Mouse (Mus musculus): ENCODE results near the gene Tmem200c.

Tmem200c gene

GRCm38 (mm10) chr17:68826323-68826722, at the start of gene Tmem200c:
Gene Tmem200c (plus strand): TSS chr17:68826623.
- DNase-seq (ENCODE audit: low spot score in 2 of 2) = no peak

GRCm38 (mm10) chr17:68793741-68794140, 32.7 kb upstream of the Tmem200c start:
- DNase-seq (ENCODE audit: low spot score in 2 of 2) = no peak

DNA sequence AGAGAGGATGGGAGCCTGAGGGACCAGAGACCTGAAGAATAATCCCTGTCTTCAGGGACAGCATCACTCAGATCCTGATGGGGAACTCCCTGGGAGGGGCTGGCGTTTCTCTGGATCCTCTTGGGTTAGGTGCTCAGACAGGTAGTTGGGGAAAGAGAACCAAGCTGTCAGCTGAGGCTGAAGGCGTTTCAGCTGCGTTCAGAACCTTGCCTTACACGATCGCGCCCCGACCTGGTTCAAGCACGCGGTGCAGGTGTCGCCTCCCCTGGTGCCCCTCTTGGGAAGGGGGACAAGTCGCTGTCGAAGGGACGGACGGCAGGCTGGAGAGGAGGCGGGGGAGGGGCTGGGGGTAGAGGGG, 10.2 kb downstream of the Tmem200c start:
- no peak for DNase-seq (ENCODE audit: low spot score in 2 of 2)

DNA sequence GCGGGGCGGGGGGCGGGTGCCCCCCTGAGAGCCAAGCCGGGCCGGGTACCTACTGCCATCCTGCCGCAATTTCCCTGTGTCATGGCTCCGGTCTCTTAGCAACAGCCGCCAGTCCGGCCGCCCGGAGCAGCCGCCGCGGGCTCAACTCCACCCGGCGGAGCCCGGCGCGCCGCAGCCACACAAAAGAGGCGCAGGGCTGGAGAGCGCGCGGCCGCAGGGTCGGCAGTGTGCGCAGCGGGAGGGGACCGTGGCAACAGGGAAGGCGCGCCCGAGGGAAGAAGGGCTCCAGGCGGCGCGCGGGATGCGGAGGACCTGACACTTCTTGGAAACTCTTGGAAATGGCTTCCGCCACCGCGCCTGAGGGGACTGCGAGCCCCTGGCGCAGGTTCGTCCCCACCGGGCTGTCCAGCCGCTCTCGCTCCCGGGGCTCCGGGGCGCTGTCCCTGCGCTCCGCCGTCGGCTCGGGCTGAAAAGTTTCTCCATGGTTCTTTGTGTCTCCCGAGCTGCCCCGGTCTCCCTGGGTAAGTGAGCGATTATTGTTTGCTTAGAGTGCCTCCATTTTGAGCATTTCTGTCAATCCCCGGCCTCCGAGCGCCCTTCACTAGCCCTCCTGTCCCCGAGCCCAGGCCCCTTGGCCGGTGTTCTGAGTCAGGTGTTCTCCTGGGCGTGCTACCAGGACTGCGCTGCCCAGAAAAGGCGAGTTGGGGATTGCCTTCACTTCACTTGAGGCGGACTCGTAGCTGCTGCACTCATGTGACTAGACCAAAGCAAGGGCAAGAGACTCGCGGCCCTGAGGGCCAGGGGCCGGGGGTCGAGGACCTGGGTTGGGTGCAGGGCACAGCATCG, 10.8 kb downstream of the Tmem200c start:
- peak in 1 of 2 experiments; percentile 11 for DNase-seq (ENCODE audit: low spot score in 2 of 2)

GRCm38 (mm10) chr17:68837859-68838194, 11.4 kb downstream of the Tmem200c start:
- DNase-seq (ENCODE audit: low spot score in 2 of 2) = no peak

DNA sequence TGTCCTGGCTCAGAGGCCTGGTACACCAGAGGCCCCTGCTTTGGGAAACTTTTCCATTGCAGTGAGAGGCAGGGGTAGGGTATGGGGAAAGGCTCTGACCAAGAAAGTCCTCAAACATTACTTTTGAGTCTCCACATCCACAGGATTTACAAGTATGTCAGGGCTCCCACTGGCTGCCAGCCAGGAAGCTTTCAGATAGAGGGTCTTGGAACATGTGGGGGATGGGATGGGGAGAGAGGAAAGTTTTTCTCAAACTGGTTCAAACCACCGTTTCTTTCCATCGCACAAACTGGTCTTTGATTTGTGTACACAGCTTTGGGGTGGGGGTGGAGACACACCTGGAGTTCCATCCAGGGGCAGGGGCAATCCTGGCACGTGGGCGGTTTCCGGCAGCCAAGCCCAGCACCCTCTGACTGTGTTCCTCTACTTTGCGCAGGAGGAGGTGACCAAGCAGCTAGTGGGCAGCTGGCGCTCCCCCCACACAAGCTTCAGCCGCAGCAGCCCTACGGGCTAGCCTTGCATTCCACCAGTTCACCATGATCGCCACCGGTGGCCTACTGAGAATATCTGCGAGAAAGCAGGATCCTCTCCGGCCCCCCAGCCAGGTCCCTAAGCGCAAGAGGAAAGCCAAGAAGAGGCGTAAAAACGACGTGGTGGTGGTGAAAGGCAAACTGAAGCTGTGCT, 13.6 kb downstream of the Tmem200c start:
- DNase-seq (ENCODE audit: low spot score in 2 of 2) = no peak

DNA sequence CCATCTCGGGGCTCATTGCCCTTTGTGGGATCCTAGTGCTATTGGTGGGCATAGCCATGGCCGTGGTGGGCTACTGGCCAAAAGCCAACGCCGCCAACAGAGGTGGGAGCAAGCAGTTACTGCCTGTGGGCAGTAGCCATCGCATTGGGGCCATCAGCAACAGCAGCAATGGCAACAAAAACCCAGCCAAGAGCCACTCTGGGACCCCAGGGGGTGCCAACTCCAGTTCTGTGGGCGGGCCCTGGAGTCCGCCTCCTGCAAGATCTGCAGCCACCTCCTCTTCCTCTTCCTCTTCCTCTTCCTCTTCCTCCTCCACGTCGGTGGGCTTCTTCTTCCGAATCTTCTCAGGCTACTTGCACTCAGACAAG, 14.1 kb downstream of the Tmem200c start:
- no peak for DNase-seq (ENCODE audit: low spot score in 2 of 2)

GRCm38 (mm10) chr17:68841097-68841891, 14.9 kb downstream of the Tmem200c start:
- DNase-seq (ENCODE audit: low spot score in 2 of 2) = peak in 1 of 2 experiments; percentile 15

DNA sequence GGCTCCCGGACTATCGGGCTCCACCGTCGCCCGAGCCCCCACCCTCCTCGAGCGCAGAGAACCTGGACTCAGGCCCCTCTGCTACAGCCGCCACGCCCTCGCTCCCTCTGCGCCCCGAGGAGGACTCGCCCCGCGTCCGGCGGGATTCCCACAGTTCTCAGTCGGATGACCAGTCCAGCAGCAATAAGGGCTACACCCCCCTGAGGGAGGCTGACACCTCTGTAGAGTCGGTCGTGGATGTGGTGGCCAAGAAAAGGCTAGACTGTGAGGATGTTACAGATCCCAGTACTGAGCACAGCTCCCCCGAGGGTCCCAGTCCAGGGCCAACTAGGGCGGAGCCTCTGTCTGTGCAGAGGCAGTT, 15.4 kb downstream of the Tmem200c start:
- no peak for DNase-seq (ENCODE audit: low spot score in 2 of 2)

DNA sequence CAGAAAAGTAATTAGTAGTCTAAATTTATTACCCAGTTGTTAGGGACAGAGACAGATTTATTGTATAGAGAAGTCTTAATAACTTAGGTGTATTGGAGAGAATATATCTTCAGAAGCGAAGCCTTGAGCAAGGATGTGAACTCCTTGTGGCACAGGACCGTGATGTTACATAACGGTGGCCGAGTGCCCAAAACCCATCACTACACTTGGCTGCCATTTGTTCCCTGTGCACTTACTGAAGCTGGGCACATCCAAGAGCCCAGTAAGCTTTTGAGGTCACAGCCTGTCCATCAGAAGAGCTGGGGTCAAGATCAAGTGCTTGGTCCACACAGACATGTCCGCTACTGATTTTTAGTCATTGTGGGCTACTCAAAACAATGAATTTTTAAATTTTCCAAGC, 19.5 kb downstream of the Tmem200c start:
- DNase-seq (ENCODE audit: low spot score in 2 of 2) = no peak

GRCm38 (mm10) chr17:68848739-68849138, 22.3 kb downstream of the Tmem200c start:
- DNase-seq (ENCODE audit: low spot score in 2 of 2) = no peak

DNA sequence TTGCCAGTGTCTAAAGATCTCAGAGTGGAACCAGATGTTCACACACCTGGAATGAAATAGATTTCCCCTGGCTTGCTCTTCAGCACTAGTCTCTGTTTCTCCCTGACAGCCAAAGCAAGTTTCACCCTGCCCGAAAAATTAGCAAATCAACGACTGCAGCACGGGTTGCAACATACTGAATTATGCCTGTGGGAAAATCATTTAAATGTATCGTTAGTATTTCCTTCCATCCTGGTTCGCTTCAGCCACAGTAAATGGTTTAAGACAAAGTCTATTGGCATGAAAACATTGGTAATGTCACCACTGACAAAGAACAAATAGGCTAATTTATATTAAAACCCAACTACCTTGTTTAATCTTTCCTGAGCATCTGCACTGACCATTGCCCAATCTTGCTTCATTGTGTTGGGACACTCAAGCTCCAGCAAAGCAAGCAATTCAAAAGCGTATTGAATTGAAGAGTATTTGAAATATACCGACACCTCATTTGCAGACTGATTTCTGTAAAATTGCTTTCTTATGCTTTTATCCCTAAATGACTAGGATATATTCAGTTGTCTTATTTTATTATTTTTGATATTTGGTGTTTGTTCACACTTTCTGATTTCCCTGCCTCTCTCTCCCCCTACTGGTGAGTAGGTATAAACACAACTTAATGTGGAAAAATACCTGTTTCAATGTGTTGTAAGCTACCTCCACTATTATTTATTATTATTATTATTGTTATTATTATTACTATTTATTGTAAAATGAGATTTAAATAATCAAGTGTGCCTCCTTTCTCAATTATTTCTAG, 25.9 kb downstream of the Tmem200c start:
- no peak for DNase-seq (ENCODE audit: low spot score in 2 of 2)

DNA sequence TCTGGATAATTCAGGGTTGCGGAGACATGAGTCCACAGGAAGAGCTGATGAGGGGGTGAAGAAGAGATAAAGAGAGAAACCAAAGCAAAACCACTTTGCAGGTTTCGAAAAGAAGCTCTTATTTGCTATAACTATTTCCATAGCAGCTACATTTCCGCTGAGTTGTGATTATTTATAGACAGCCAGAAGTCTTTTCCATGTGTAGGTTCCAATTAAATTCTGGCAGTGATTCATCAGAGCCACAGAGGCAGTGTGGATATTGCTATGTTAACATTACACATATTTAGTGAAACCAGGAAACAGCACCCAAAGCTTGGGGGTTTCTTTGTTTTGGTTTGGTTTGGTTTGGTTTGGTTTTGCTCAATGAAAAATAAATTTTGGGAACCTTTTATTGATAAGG, 37.8 kb downstream of the Tmem200c start:
- no peak for DNase-seq (ENCODE audit: low spot score in 2 of 2)

DNA sequence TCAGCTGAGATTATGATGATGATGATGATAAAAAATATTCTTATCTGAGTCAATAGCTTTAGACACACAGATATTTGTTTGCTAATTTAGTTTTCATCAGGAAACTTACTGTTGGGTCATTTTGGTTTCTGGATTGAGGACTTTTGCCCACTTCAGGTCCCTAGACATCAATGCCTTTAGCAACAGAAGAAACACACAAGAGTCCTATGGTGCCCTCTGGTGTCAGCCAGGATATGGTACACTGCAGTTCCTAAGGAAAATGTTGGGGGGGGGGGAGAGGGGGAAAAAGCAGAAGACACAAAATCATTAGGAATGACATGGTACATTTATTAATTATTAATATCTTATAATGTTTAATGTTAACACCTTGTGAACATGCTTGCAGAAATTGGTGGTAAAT, 42.0 kb downstream of the Tmem200c start:
- no peak for DNase-seq (ENCODE audit: low spot score in 2 of 2)

DNA sequence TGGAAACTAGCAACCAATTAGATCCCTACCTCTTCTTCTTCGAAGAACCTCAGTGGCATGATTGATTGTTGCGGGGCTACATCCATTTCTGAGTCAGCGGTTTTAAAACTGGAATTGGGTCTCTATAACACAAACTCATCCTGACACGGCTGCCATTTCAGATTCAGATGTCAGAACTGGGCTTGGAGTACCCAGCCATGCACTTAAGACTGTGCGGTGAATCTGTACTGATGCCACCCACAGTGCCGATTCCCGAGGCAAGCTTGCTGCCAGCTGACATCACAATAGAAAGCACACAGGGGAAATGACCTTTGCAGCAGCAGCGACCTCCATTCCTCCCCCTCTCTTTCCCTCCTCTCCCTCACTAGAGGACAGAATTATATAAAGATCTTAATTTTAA, 47.6 kb downstream of the Tmem200c start:
- DNase-seq (ENCODE audit: low spot score in 2 of 2) = no peak

- DNase-seq (ENCODE audit: low spot score in 2 of 2) = no peak
Measured at GRCm38 (mm10) chr17:68875251-68875650, 48.8 kb downstream of the Tmem200c start.

DNA sequence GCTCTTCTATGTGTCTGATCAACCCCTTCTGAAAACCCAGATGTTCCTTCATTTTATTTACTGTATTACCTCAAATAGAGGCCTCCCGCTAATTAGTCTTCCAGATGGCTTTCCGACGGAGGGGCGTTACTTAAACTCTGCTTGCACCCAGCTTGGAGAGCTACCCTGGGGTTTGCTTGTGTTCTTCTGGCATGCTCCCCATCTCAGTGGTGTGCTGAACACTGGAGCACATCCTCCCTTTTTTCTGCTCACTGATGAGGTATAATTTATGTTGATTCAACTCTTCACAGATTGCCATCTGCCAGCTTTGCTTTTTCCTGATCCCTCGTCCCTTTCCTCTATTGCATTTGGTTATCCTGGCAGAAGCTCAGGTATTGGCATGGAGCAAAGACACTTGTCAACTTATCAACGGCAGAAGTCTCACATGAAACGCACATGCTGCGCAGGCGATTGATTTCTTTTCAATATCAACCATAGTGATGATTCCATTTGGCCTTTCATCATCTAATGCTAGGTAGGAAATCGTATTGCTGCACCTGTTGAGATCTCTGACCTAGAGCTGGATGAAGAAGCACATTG, 49.6 kb downstream of the Tmem200c start:
- no peak for DNase-seq (ENCODE audit: low spot score in 2 of 2)

DNA sequence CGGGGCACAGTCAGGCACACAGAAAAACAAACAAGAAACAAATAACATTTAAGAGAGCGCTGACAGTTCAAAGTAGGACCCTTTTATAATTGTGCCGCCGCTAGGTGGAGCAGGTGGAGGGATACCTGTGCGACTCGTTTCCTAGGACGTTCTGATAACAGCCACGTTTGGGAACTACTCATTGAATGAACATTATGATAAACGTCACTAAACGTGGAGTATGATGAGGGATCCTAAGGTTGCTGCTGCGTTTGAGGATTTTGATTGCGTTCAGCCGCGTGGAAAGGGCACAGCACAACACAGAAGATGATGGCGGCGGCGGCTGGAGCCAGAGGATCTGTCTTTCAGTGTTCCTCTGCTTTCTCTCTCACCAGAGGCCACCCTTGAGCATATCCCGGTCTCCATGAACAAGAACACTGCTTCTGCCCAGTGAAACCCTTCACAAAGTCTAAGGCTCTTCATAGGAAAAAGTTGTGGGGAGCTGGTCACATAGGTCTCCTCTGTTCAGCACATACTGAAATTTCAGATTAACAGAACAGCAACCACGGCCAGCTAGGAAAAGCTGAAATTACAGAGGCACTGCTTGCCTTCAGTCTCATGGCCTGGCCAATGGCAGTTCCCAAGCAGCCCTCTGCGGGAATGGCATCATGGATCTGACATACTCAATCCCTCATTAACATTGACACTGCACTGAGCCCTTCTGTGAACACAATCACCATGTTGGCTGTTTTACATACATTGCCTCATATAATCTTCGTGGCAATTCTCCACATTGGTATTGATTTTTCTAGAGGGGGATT, 55.5 kb downstream of the Tmem200c start:
- DNase-seq (ENCODE audit: low spot score in 2 of 2) = peak in 1 of 2 experiments; percentile 12

DNA sequence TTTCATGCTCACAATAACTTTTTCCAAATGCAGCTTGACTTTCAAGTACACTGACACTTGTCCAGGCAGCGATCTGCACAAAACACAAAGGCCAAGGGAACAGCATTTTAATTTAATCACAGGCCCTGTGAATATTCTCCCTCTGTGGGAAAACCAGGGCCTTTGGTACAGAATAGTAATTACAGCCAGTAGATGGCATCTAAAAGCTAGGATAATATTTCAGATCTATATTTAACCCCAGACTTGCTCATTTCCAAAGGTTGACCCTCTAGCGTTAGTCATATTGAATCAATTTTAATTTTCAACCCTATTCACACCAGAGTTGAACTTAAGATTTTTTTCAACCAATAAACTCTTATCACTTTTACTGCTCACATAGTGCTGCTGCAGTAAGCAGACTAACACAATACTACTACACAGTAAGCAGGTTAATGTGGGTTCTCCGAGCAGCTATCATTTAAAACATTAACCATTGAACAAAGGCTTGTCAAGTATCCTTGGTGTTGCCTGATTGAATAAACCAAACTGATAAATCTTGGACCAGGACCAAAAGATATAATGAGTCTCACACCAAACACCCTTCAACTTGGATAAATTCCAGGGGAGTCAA, 57.2 kb downstream of the Tmem200c start:
- no peak for DNase-seq (ENCODE audit: low spot score in 2 of 2)

GRCm38 (mm10) chr17:68890672-68891071, 64.2 kb downstream of the Tmem200c start:
- no peak for DNase-seq (ENCODE audit: low spot score in 2 of 2)
